Mouse (Mus musculus) left cerebral cortex, adult 2 months (tissue): Measurements from ENCODE around the gene Ldlrap1. TPM values are rescaled to one million over a fixed set of nuclear protein-coding genes. Genes with fewer than 3 reads are reported as not detected.

ENCODE experiments used
- DNase-seq, 2 experiments: peaks; one replicate each; pipeline ENCODE4 v3.0.0; 2021 to 2022; ENCODE audit warnings: low spot score in 2 of 2, mixed read lengths in 1 of 2; ENCODE audit errors: extremely low spot score in 1 of 2
- H3K27ac ChIP-seq: fragments of 200-600 bp; 2 replicates; pipeline ENCODE4 v1.8.1; 2022
- H3K4me3 ChIP-seq: fragments of 200-600 bp; 2 replicates; pipeline ENCODE4 v1.8.1; 2022
- CTCF ChIP-seq: fragments of 200-600 bp; IDR thresholded peaks from 2 replicates; pipeline ENCODE4 v1.8.1; 2022; ENCODE audit warnings: antibody characterized with exemption, mild to moderate bottlenecking, moderate library complexity
- intact Hi-C: fragments of 180-260 bp; cut with DNase I; formaldehyde crosslinking; loops from one replicate; pipeline ENCODE4 v1.15.1; 2025
- total RNA-seq, 2 experiments: library from RNA; stranded (reverse); gene quantifications; 2 replicates each; pipeline ENCODE4 v1.2.3; 2021

The Ldlrap1 gene
- total RNA-seq, 2 experiments from 2014 or later = 3.4 to 3.7 TPM

GRCm38 (mm10) chr4:134723251-134723650, 44.6 kb downstream of the Ldlrap1 start:
- H3K27ac ChIP-seq = no peak overlapping the region
- TF ChIP-seq CTCF = no peak
- no peak overlapping the region for H3K4me3 ChIP-seq
- intact Hi-C loops = no loop called here
- DNase-seq = no peak

- intact Hi-C loops = no loop called here
- no peak for TF ChIP-seq CTCF
- Histone ChIP-seq H3K4me3 (no peak overlapping the region), H3K27ac (no peak overlapping the region)
- no peak for DNase-seq
Observed at GRCm38 (mm10) chr4:134721076-134721475, 46.7 kb downstream of the Ldlrap1 start.

- Histone ChIP-seq H3K4me3 (no peak overlapping the region), H3K27ac (no peak overlapping the region)
- no peak for DNase-seq
- no peak for TF ChIP-seq CTCF
- intact Hi-C loops = no loop called here
Observed at GRCm38 (mm10) chr4:134720371-134720770, 47.5 kb downstream of the Ldlrap1 start.

DNA sequence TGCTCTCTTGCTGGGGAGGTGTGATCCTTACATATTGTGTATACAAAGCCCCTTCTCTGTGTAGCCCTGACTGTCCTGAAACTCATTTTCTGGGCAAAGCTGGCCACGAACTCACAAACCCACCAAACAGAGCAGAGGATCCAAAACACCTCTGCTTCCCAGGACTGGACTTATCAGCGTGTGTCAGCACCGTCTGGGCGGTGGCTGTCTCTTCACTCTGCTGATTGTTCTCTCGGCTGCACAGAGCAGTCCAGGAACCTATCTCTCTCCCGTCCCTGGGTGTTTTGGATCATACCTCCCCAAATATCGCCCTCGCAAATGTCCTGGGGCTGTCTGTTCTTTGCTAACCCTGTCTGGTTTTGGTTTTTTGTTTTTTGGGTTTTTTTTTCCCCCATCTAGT, 48.3 kb downstream of the Ldlrap1 start:
- TF ChIP-seq CTCF = no peak

DNA sequence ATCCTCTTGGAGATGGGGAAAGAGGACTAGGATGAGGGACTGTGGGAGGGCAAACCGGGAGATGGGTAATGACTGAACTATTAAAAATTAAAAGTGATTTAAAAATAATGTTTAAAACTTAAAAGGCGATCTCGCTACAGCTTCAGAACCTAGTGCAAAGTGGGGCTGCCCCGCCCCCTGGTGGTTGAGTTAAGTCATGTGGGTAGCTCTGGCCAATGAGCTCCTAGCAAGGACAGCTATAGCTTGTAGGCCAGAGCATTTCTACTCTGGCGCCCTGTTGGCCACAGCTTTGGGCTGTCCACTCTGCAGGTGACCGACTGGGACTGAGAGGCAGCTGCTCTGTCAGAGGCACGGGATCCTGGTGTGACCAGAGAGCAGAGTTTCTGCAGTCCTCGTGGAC, 53.9 kb downstream of the Ldlrap1 start:
- H3K27ac ChIP-seq = no peak overlapping the region
- DNase-seq = peak; percentile 76 to 80
- H3K4me3 ChIP-seq = no peak overlapping the region
- TF ChIP-seq CTCF = peak; percentile 82
- intact Hi-C loops = no loop called here

More for the DNA sequence above, 48.3 kb downstream of the Ldlrap1 start:
- Histone ChIP-seq H3K4me3 (no peak overlapping the region), H3K27ac (no peak overlapping the region)
- intact Hi-C loops = no loop called here
- DNase-seq = no peak

GRCm38 (mm10) chr4:134705311-134705710, 62.5 kb downstream of the Ldlrap1 start:
- intact Hi-C loops = loop anchor here (2.0 kb wide), 1 partner anchor 73 kb away; no protein-coding TSS in a partner anchor
- DNase-seq = no peak
- peak overlapping the region; percentile 73; the same call in 1 of the 2 replicates for H3K4me3 ChIP-seq
- TF ChIP-seq CTCF = no peak
- H3K27ac ChIP-seq = peak overlapping the region; percentile 85

DNA sequence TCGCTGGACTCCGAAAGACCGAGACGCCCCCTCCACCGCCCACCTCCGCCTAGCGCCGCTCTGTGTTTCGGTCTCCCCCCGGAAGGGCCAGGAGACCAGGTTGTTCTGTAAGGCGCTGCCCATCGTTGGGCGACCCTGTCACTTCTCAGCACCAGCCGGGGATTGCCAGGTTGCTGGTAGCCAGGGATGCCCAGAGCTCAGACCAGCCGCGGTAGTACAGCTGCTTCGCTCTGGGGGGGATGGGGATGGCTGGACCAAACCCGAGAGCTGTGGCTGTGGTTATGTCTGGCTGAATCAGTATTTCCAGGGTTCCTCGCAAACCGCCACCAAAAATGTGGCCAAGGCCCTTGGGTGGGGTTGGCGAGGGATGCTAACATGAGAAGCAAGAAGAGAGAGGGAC, 63.2 kb downstream of the Ldlrap1 start:
- no peak for TF ChIP-seq CTCF
- intact Hi-C loops = loop anchor here (2.0 to 5.0 kb wide), 2 partner anchors 72 to 122 kb away; no protein-coding TSS in a partner anchor
- no peak for DNase-seq
- H3K4me3 ChIP-seq = peak overlapping the region; percentile 73
- peak overlapping the region; percentile 85 for H3K27ac ChIP-seq

DNA sequence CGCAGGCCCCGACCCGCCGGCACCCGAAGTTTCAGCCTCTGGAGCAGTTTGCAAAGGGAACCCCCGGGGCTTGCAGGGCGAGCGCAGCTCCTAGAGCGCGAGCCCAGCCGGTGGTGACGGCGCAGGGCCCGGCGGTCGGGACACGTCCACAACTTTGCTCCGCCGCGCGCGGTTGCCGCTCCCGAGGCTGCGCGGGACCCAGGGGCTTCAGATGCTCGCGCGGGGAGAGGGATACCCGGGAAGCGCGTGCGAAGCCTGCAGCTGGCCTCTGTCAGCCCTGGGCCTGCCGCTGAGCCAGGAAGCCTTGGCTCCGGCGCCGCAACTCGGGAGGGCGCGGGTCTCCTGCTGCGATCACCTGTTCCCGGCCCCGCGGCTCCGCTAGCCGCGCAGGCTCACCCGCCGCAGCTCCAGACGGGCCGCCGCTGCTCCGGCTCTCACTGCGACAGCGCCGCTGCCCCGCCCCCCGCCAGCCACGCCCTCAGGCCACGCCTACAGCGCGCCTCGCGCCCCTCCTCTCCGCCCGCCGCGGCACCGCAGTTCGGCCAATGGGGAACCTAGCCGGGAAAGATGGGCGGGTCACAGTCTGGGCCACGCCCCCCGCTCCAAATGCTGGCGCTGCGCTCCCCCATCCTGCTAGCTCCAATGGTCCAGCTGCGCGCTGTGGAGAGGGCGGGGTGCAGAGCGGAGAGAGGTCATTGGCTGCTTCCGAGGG, 63.8 kb downstream of the Ldlrap1 start, which contains the start of gene Man1c1:
Man1c1 (minus strand) TSS at position 456 of the 712 bp plus-strand sequence.
- intact Hi-C loops = loop anchor here (2.0 to 5.0 kb wide), 3 partner anchors 71 to 161 kb away; no protein-coding TSS in a partner anchor
- peak within 1 kb of the TSS; percentile 85 for H3K27ac ChIP-seq
- peak within 1 kb of the TSS; percentile 73 for H3K4me3 ChIP-seq
- TF ChIP-seq CTCF = no peak
- DNase-seq = peak; percentile 98 to 99

- DNase-seq = peak; percentile 24 to 43
Observed at GRCm38 (mm10) chr4:134702981-134703834, 64.6 kb downstream of the Ldlrap1 start.

DNA sequence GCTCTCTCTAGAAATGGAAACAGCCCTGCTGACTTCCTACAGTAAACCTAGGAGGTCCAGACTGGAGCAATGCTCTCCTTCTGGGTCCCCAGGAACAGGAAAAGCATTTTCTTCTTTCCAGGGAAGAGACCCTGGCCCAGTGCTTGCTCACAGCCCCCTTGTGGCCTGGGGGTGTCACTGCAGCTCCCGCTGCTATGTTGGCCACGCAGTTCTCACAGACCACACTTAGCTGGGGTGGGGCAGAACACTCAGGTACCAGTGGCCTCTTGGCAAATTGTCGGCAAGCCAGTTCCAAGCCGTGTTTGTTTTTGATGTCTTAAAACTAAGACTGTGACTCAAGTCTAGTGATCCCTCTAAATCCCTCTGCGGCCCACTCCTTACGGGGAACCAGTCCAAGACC, 65.9 kb downstream of the Ldlrap1 start:
- Histone ChIP-seq H3K27ac (peak overlapping the region; percentile 45; the same call in 1 of the 2 replicates), H3K4me3 (peak overlapping the region; percentile 73)
- intact Hi-C loops = loop anchor here (2.0 to 5.0 kb wide), 2 partner anchors 120 to 159 kb away; no protein-coding TSS in a partner anchor
- TF ChIP-seq CTCF = peak; percentile 99
- peak; percentile 65 to 82 for DNase-seq

More at GRCm38 (mm10) chr4:134702981-134703834, 64.6 kb downstream of the Ldlrap1 start:
- no peak for TF ChIP-seq CTCF
- intact Hi-C loops = loop anchor here (2.0 to 5.0 kb wide), 2 partner anchors 121 to 160 kb away; no protein-coding TSS in a partner anchor
- peak overlapping the region; percentile 80 for H3K27ac ChIP-seq
- peak overlapping the region; percentile 73 for H3K4me3 ChIP-seq

DNA sequence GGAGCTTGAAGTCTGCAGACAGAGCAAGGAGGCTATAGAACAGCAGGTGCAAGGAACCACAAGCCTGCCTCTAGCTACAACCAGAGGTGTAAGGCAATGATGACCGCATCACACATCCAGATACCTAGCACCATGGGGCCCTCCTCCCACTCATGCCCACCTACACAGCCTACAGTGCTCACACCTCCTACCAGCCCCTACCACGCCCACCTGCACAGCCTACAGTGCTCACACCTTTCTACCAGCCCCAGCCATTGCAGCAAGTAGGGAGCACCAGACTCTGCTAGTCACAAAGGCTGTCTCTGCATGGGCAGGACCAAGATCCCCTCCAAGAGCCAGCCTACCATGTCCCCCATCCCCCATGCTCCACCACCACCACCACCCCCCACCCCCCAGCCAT, 66.9 kb downstream of the Ldlrap1 start:
- intact Hi-C loops = loop anchor here (5.0 kb wide), 1 partner anchor 119 kb away; no protein-coding TSS in a partner anchor
- DNase-seq = no peak
- peak overlapping the region; percentile 18 for H3K4me3 ChIP-seq
- TF ChIP-seq CTCF = no peak
- H3K27ac ChIP-seq = no peak overlapping the region
